Mouse (Mus musculus): ENCODE measurements around the gene Prkaca. TPM values are rescaled to one million over a fixed set of nuclear protein-coding genes. Genes with fewer than 3 reads are reported as not detected.

Prkaca gene
- polyA plus RNA-seq, 1 experiment from 2014 or later = 39.9 TPM

DNA sequence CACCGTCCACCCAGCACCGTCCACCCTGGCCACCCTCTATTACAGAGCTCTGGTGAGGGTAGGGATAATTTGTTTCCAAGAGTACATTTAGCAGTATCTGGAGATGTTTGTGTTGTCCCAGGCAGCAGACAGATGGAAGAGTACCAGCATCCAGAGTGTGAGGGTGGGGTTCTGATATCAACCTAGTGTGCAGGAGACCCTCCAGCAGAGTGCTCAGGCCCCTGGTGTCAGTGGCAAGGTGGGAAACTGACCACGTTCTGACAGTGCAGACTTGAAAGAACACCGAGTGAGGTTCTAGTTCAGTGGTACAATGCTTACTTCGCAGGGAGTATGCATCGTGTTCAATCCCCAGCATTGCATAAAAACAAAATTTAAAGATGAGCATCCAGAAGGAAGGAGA, 1.1 kb upstream of the Prkaca start:
- peak overlapping the region; percentile 78 for H3K27ac ChIP-seq (ENCODE audit: low read length)

DNA sequence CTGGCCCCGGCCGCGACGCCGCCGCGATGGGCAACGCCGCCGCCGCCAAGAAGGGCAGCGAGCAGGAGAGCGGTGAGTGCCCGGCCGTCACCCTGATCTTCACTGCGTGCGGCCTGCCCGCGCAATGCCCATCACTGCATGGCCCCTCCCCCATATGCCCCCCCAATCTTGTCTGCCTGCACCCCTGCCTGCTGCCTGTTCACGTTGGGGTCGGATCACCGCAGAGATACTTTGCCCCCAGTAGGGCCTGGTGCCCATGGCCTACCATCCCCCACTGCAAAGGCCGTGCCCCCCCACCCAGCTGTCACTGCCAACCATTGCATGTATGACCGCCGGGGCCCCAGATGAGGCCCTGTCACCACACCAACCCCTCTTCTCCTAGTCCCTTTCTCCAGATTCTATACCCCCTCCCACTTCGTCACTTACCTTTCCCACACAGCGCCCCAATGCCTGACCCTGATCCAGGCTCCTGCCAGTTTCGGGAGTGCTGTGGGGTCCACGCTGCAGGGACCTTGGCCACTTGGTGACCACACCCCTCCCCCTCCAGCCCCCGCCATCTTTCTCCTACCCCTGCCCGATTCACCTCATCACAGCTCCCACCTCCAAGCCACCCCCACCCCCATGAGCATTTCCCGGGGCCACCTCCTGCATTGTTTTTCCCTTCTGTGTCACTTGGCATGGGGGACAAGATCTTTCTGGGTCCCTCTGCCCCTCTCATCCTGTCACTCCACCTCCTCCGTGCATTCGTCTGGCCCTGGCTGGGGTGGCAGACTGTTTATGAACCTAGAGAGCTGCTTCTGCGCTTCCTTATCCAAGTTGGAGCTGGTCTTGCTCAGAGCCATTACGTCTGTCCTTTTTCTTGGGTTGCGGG, 603 bp downstream of the Prkaca start:
- WGBS (ENCODE audit: insufficient replicate concordance) = 8% methylated on average over 35 of the region's 37 CpGs
- Histone ChIP-seq H3K36me3 (ENCODE audit: control insufficient read depth, insufficient read depth) (peaks cover 16% of the 10 kb centered on the region), H3K4me3 (ENCODE audit: low read depth, low read length) (peak overlapping the region; percentile 85), H3K4me2 (ENCODE audit: low read depth, low read length) (peak overlapping the region; percentile 96), H3K27me3 (ENCODE audit: control insufficient read depth, insufficient read depth, low read depth, low read length) (no peaks in the 10 kb centered on the region), H3K4me1 (ENCODE audit: control insufficient read depth, low read depth, low read length) (peaks cover 39% of the 10 kb centered on the region), H3K9me3 (replicated peaks; ENCODE audit: control insufficient read depth, low read length) (no peaks in the 10 kb centered on the region), H3K9ac (ENCODE audit: low read depth, low read length) (peak overlapping the region; percentile 90), H3K27ac (ENCODE audit: low read length) (peak overlapping the region; percentile 40)
- peak; percentile 3; the same call in 1 of the 2 replicates for ATAC-seq (ENCODE audit: low read depth)

More for the DNA sequence above, 1.1 kb upstream of the Prkaca start:
- peak overlapping the region; percentile 98 for H3K4me2 ChIP-seq (ENCODE audit: low read depth, low read length)
- H3K27me3 ChIP-seq (ENCODE audit: control insufficient read depth, insufficient read depth, low read depth, low read length) = no peaks in the 10 kb centered on the region
- no peak for ATAC-seq (ENCODE audit: low read depth)
- H3K9me3 ChIP-seq (replicated peaks; ENCODE audit: control insufficient read depth, low read length) = no peaks in the 10 kb centered on the region
- peak overlapping the region; percentile 74 for H3K9ac ChIP-seq (ENCODE audit: low read depth, low read length)
- peaks cover 33% of the 10 kb centered on the region for H3K36me3 ChIP-seq (ENCODE audit: control insufficient read depth, insufficient read depth)
- peak overlapping the region; percentile 71 for H3K4me3 ChIP-seq (ENCODE audit: low read depth, low read length)
- H3K4me1 ChIP-seq (ENCODE audit: control insufficient read depth, low read depth, low read length) = peaks cover 28% of the 10 kb centered on the region
- 70% methylated on average over 6 of the region's 6 CpGs for WGBS (ENCODE audit: insufficient replicate concordance)

- Histone ChIP-seq H3K9ac (ENCODE audit: low read depth, low read length) (no peak overlapping the region; the same call in 1 of the 2 replicates), H3K4me2 (ENCODE audit: low read depth, low read length) (no peak overlapping the region), H3K9me3 (replicated peaks; ENCODE audit: control insufficient read depth, low read length) (no peaks in the 10 kb centered on the region), H3K4me1 (ENCODE audit: control insufficient read depth, low read depth, low read length) (peaks cover 39% of the 10 kb centered on the region), H3K36me3 (ENCODE audit: control insufficient read depth, insufficient read depth) (peaks cover 5% of the 10 kb centered on the region), H3K27me3 (ENCODE audit: control insufficient read depth, insufficient read depth, low read depth, low read length) (no peaks in the 10 kb centered on the region), H3K4me3 (ENCODE audit: low read depth, low read length) (no peak overlapping the region), H3K27ac (ENCODE audit: low read length) (no peak overlapping the region)
- 80% methylated on average over 4 of the region's 4 CpGs for WGBS (ENCODE audit: insufficient replicate concordance)
- ATAC-seq (ENCODE audit: low read depth) = no peak
Observed at GRCm38 (mm10) chr8:83974521-83974920, 1.7 kb downstream of the Prkaca start.

GRCm38 (mm10) chr8:83976101-83976630, 3.4 kb downstream of the Prkaca start:
- H3K36me3 ChIP-seq (ENCODE audit: control insufficient read depth, insufficient read depth) = no peaks in the 10 kb centered on the region
- H3K4me2 ChIP-seq (ENCODE audit: low read depth, low read length) = no peak overlapping the region
- H3K4me1 ChIP-seq (ENCODE audit: control insufficient read depth, low read depth, low read length) = peaks cover 37% of the 10 kb centered on the region

DNA sequence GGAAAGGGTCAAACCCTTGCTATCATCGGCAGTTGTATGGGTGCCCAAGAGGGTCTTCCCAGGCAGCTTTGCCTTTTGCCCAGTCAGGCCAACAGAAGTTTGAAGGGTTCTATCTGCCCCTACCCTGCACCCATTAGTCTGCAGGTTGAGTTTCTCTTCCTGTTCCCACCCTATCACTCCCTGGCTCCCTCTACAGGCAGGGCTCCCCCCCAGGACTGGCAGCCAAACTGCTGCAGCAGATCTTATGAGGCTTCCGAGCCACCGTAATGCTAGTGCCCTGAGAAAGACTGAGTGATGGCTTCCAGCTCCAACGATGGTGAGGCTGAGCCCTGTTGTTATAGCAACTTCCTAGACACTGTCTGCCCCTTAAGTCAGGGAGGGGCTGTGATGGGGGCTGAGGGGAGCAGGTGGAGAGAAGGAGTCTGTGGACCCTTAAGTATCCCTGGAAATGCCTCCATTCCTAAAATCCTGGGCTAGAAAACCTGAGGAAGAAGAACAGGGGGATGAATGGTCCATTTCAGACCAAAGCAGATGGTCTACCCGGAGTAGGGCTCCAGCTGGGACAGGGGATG, 4.1 kb downstream of the Prkaca start:
- H3K9ac ChIP-seq (ENCODE audit: low read depth, low read length) = no peak overlapping the region
- no peak overlapping the region for H3K27ac ChIP-seq (ENCODE audit: low read length)
- peaks cover 7% of the 10 kb centered on the region for H3K36me3 ChIP-seq (ENCODE audit: control insufficient read depth, insufficient read depth)
- 80% methylated on average over 5 of the region's 5 CpGs for WGBS (ENCODE audit: insufficient replicate concordance)
- no peak overlapping the region for H3K4me3 ChIP-seq (ENCODE audit: low read depth, low read length)
- H3K27me3 ChIP-seq (ENCODE audit: control insufficient read depth, insufficient read depth, low read depth, low read length) = no peaks in the 10 kb centered on the region
- ATAC-seq (ENCODE audit: low read depth) = no peak
- H3K4me2 ChIP-seq (ENCODE audit: low read depth, low read length) = no peak overlapping the region
- no peaks in the 10 kb centered on the region for H3K9me3 ChIP-seq (replicated peaks; ENCODE audit: control insufficient read depth, low read length)
- H3K4me1 ChIP-seq (ENCODE audit: control insufficient read depth, low read depth, low read length) = peaks cover 31% of the 10 kb centered on the region

More at GRCm38 (mm10) chr8:83976101-83976630, 3.4 kb downstream of the Prkaca start:
- H3K27me3 ChIP-seq (ENCODE audit: control insufficient read depth, insufficient read depth, low read depth, low read length) = no peaks in the 10 kb centered on the region
- ATAC-seq (ENCODE audit: low read depth) = no peak
- H3K9ac ChIP-seq (ENCODE audit: low read depth, low read length) = no peak overlapping the region
- H3K27ac ChIP-seq (ENCODE audit: low read length) = no peak overlapping the region
- no peak overlapping the region for H3K4me3 ChIP-seq (ENCODE audit: low read depth, low read length)
- no peaks in the 10 kb centered on the region for H3K9me3 ChIP-seq (replicated peaks; ENCODE audit: control insufficient read depth, low read length)
- 65% methylated on average over 4 of the region's 4 CpGs for WGBS (ENCODE audit: insufficient replicate concordance)

DNA sequence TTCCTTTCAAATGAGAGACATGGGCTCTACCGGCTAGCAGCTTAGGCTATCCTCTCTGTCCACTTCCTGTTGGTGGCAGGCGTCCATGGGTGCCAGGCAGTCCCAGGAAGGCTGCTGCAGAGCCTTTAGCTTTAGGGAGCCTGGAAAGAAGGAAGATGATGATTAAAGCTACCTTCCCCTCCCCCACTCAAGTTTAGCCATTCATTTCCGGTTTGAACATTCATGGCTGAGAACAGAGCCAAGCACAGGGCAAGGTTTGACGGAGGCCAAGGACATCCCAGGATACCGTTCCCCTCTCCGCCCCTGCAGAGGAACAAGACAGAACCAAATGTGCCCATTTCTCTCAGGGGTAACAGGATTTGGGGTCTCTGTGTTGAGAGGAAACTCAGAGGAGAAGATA, 4.9 kb downstream of the Prkaca start:
- Histone ChIP-seq H3K9ac (ENCODE audit: low read depth, low read length) (no peak overlapping the region), H3K27me3 (ENCODE audit: control insufficient read depth, insufficient read depth, low read depth, low read length) (no peaks in the 10 kb centered on the region), H3K4me2 (ENCODE audit: low read depth, low read length) (no peak overlapping the region), H3K4me3 (ENCODE audit: low read depth, low read length) (no peak overlapping the region), H3K4me1 (ENCODE audit: control insufficient read depth, low read depth, low read length) (peaks cover 31% of the 10 kb centered on the region), H3K36me3 (ENCODE audit: control insufficient read depth, insufficient read depth) (peaks cover 10% of the 10 kb centered on the region), H3K27ac (ENCODE audit: low read length) (no peak overlapping the region), H3K9me3 (replicated peaks; ENCODE audit: control insufficient read depth, low read length) (no peaks in the 10 kb centered on the region)
- WGBS (ENCODE audit: insufficient replicate concordance) = 48% methylated on average over 6 of the region's 6 CpGs
- ATAC-seq (ENCODE audit: low read depth) = no peak

- 70% methylated on average over 9 of the region's 9 CpGs for WGBS (ENCODE audit: insufficient replicate concordance)
- no peaks in the 10 kb centered on the region for H3K9me3 ChIP-seq (replicated peaks; ENCODE audit: control insufficient read depth, low read length)
- H3K27ac ChIP-seq (ENCODE audit: low read length) = no peak overlapping the region
- H3K4me1 ChIP-seq (ENCODE audit: control insufficient read depth, low read depth, low read length) = peaks cover 30% of the 10 kb centered on the region
- no peak overlapping the region for H3K4me3 ChIP-seq (ENCODE audit: low read depth, low read length)
- ATAC-seq (ENCODE audit: low read depth) = no peak
- no peak overlapping the region for H3K9ac ChIP-seq (ENCODE audit: low read depth, low read length)
- no peak overlapping the region for H3K4me2 ChIP-seq (ENCODE audit: low read depth, low read length)
- H3K36me3 ChIP-seq (ENCODE audit: control insufficient read depth, insufficient read depth) = peaks cover 10% of the 10 kb centered on the region
- no peaks in the 10 kb centered on the region for H3K27me3 ChIP-seq (ENCODE audit: control insufficient read depth, insufficient read depth, low read depth, low read length)
Observed at GRCm38 (mm10) chr8:83978200-83978599, 5.4 kb downstream of the Prkaca start.

GRCm38 (mm10) chr8:83980250-83980649, 7.5 kb downstream of the Prkaca start:
- Histone ChIP-seq H3K27ac (ENCODE audit: low read length) (no peak overlapping the region), H3K9ac (ENCODE audit: low read depth, low read length) (no peak overlapping the region), H3K4me1 (ENCODE audit: control insufficient read depth, low read depth, low read length) (peaks cover 15% of the 10 kb centered on the region), H3K9me3 (replicated peaks; ENCODE audit: control insufficient read depth, low read length) (no peaks in the 10 kb centered on the region), H3K27me3 (ENCODE audit: control insufficient read depth, insufficient read depth, low read depth, low read length) (no peaks in the 10 kb centered on the region), H3K4me3 (ENCODE audit: low read depth, low read length) (no peak overlapping the region), H3K4me2 (ENCODE audit: low read depth, low read length) (no peak overlapping the region), H3K36me3 (ENCODE audit: control insufficient read depth, insufficient read depth) (peaks cover 10% of the 10 kb centered on the region)
- 57% methylated on average over 1 of the region's 1 CpGs for WGBS (ENCODE audit: insufficient replicate concordance)
- no peak for ATAC-seq (ENCODE audit: low read depth)

DNA sequence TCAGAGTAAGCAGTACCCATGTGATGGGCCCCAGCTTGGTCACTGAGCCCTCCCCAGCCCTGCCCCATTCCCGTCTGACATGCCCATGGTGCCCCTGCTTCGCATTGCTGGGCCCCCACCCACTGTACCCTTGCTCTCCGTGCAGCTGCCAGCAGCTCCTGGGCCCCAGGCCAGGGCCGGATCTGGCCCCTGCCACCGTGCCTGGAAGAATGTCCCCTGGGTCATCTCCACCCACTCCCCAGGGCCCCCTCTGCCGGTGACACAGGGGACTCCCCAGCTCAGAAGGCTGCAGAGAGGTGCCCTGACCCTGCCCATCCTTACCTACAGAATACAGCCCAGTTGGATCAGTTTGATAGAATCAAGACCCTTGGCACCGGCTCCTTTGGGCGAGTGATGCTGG, 8.1 kb downstream of the Prkaca start:
- no peak for ATAC-seq (ENCODE audit: low read depth)
- H3K9ac ChIP-seq (ENCODE audit: low read depth, low read length) = no peak overlapping the region
- peaks cover 15% of the 10 kb centered on the region for H3K4me1 ChIP-seq (ENCODE audit: control insufficient read depth, low read depth, low read length)
- no peaks in the 10 kb centered on the region for H3K27me3 ChIP-seq (ENCODE audit: control insufficient read depth, insufficient read depth, low read depth, low read length)
- H3K9me3 ChIP-seq (replicated peaks; ENCODE audit: control insufficient read depth, low read length) = no peaks in the 10 kb centered on the region
- H3K4me2 ChIP-seq (ENCODE audit: low read depth, low read length) = no peak overlapping the region
- H3K4me3 ChIP-seq (ENCODE audit: low read depth, low read length) = no peak overlapping the region
- peaks cover 12% of the 10 kb centered on the region for H3K36me3 ChIP-seq (ENCODE audit: control insufficient read depth, insufficient read depth)
- H3K27ac ChIP-seq (ENCODE audit: low read length) = no peak overlapping the region
- 80% methylated on average over 8 of the region's 8 CpGs for WGBS (ENCODE audit: insufficient replicate concordance)

All from liver, embryonic 16.5 days (tissue).